Mouse (Mus musculus) intestine, postnatal 0 days (tissue): Measurements from ENCODE around the gene Gm6309. TPM values are rescaled to one million over a fixed set of nuclear protein-coding genes. Genes with fewer than 3 reads are reported as not detected.
A peak's percentile ranks its signal among the peaks of the same experiment; 100 is the strongest.
"Not testable (repeated sequence)": the region's sequence is repeated elsewhere in the genome, so short reads cannot be mapped to it uniquely, and the experiment has no call there.

Experiments
- ATAC-seq: fragments of 200-750 bp; cut with Nextera tagmentation; 2 replicates; pipeline ENCODE4 v1.8.0; 2017; ENCODE audit warnings: mild to moderate bottlenecking, moderate TSS enrichment, moderate library complexity
- H3K27ac ChIP-seq: fragments of 300-500 bp; sonication (generic); 2 replicates; pipeline ENCODE4 v1.5.1; 2014; ENCODE audit warnings: mild to moderate bottlenecking, low read depth, low read length, moderate library complexity
- H3K27me3 ChIP-seq: fragments of 300-500 bp; sonication (generic); replicated peaks from 2 replicates; pipeline ENCODE4 v1.6.1; 2014; ENCODE audit warnings: low read length, mixed read lengths; ENCODE audit not compliant: control insufficient read depth, insufficient read depth
- H3K36me3 ChIP-seq: fragments of 300-500 bp; sonication (generic); 2 replicates; pipeline ENCODE4 v1.6.1; 2014; ENCODE audit warnings: mild to moderate bottlenecking, moderate library complexity; ENCODE audit not compliant: control insufficient read depth, insufficient read depth
- H3K4me1 ChIP-seq: fragments of 300-500 bp; sonication (generic); replicated peaks from 2 replicates; pipeline ENCODE4 v1.6.1; 2014; ENCODE audit warnings: antibody characterized with exemption, low read length, mixed read lengths; ENCODE audit not compliant: control insufficient read depth, insufficient read depth
- H3K4me2 ChIP-seq: fragments of 300-500 bp; sonication (generic); replicated peaks from 2 replicates; pipeline ENCODE4 v1.6.1; 2014; ENCODE audit warnings: low read depth, mild to moderate bottlenecking, moderate library complexity
- H3K4me3 ChIP-seq: fragments of 300-500 bp; sonication (generic); 2 replicates; pipeline ENCODE4 v1.5.1; 2014; ENCODE audit warnings: low read depth, low read length
- H3K9ac ChIP-seq: fragments of 300-500 bp; sonication (generic); 2 replicates; pipeline ENCODE4 v1.6.1; 2014; ENCODE audit warnings: mild to moderate bottlenecking, low read depth, low read length
- H3K9me3 ChIP-seq: fragments of 300-500 bp; sonication (generic); 2 replicates; pipeline ENCODE4 v1.6.1; 2016; ENCODE audit warnings: mixed run types; ENCODE audit not compliant: control insufficient read depth
- CTCF ChIP-seq: sonication (generic); IDR thresholded peaks from 2 replicates; pipeline ENCODE4 v1.5.1; 2016; ENCODE audit warnings: low read depth, mild to moderate bottlenecking, control low read depth, antibody characterized with exemption, moderate library complexity
- WGBS: fragments of 180-500 bp; shearing (Covaris S2); extraction: QIAGEN DNeasy Blood & Tissue Kit; methylation state at CpG from one replicate; pipeline ENCODE4 v1.1.7; 2014; 5-methylcytosine and 5-hydroxymethylcytosine counted together
- polyA plus RNA-seq: library from polyadenylated mRNA; unstranded; fragments of >200 nt; fragmentation: Nextera tagmentation; extraction: Ambion mirVana; gene quantifications from 2 replicates; pipeline ENCODE4 v1.2.1, GENCODE M21; 2015

The Gm6309 gene
- polyA plus RNA-seq, 1 experiment from 2014 or later = not detected

GRCm38 (mm10) chr5:146172744-146173143 lies 2.2 kb upstream of the Gm6309 start:
- not testable (repeated sequence) for H3K27me3 ChIP-seq, H3K27ac ChIP-seq, H3K4me1 ChIP-seq, ATAC-seq, H3K9ac ChIP-seq, H3K36me3 ChIP-seq, H3K4me2 ChIP-seq, H3K4me3 ChIP-seq, H3K9me3 ChIP-seq
- 55% methylated on average over 4 of the region's 4 CpGs for WGBS
- TF ChIP-seq CTCF = peak; percentile 52

GRCm38 (mm10) chr5:146160439-146160838 lies 10.1 kb downstream of the Gm6309 start, which contains the start of gene Gm5565:
Gm5565 (minus strand) TSS chr5:146160539.
- WGBS = 92% methylated on average over 3 of the region's 3 CpGs
- H3K4me1 ChIP-seq, H3K4me2 ChIP-seq, H3K9me3 ChIP-seq, H3K27me3 ChIP-seq, H3K36me3 ChIP-seq, H3K27ac ChIP-seq, ATAC-seq, H3K4me3 ChIP-seq, H3K9ac ChIP-seq: not testable (repeated sequence)

GRCm38 (mm10) chr5:146158326-146158725 lies 12.2 kb downstream of the Gm6309 start:
- not testable (repeated sequence) for H3K4me1 ChIP-seq, H3K36me3 ChIP-seq, H3K4me2 ChIP-seq, ATAC-seq, H3K4me3 ChIP-seq, H3K27ac ChIP-seq, H3K27me3 ChIP-seq, H3K9ac ChIP-seq, H3K9me3 ChIP-seq
- WGBS = 88% methylated on average over 4 of the region's 4 CpGs

- 71% methylated on average over 3 of the region's 3 CpGs for WGBS
- Histone ChIP-seq H3K36me3 (no peaks in the 10 kb centered on the region), H3K4me3 (no peak overlapping the region), H3K9ac (no peak overlapping the region), H3K4me1 (no peaks in the 10 kb centered on the region), H3K4me2 (no peak overlapping the region), H3K9me3 (no peaks in the 10 kb centered on the region), H3K27me3 (no peaks in the 10 kb centered on the region), H3K27ac (no peak overlapping the region)
- no peak for ATAC-seq
- no peak for TF ChIP-seq CTCF
Measured at GRCm38 (mm10) chr5:146150454-146150853, 20.1 kb downstream of the Gm6309 start.

- Histone ChIP-seq H3K27ac (no peak overlapping the region), H3K9me3 (no peaks in the 10 kb centered on the region), H3K9ac (no peak overlapping the region), H3K27me3 (no peaks in the 10 kb centered on the region), H3K4me2 (no peak overlapping the region), H3K36me3 (no peaks in the 10 kb centered on the region), H3K4me1 (no peaks in the 10 kb centered on the region), H3K4me3 (no peak overlapping the region)
- TF ChIP-seq CTCF = peak; percentile 25; the same call in 1 of the 2 replicates
- 32% methylated on average over 2 of the region's 2 CpGs for WGBS
- ATAC-seq = no peak
Measured at GRCm38 (mm10) chr5:146147903-146148302, 22.6 kb downstream of the Gm6309 start.

Other genes starting within 250 kb of the Gm6309 start
- 0.96 and 1.1 TPM in 2 replicates for gene Cyp3a25, start 161.1 kb downstream of the Gm6309 start, polyA plus RNA-seq
- gene Cyp3a59, start 91.5 kb downstream of the Gm6309 start, polyA plus RNA-seq = not detected in 2 replicates
- gene Gm5565, start 10.2 kb downstream of the Gm6309 start, polyA plus RNA-seq = not detected in 2 replicates
- gene 1700001J03Rik, start 14.6 kb upstream of the Gm6309 start, polyA plus RNA-seq = 0.35 TPM in 1 of 2 replicates, not detected in the other
- gene Rnf6, start 50.8 kb upstream of the Gm6309 start, polyA plus RNA-seq = 34.6 and 38.6 TPM in 2 replicates
- gene Cdk8, start 60.5 kb upstream of the Gm6309 start, polyA plus RNA-seq = 24.6 and 27.3 TPM in 2 replicates
- gene Wasf3, start 214.3 kb upstream of the Gm6309 start, polyA plus RNA-seq = 0.81 and 0.85 TPM in 2 replicates